Mouse (Mus musculus) layer of hippocampus, postnatal 36 days (tissue): ENCODE measurements around the gene Teddm1b. TPM values are rescaled to one million over a fixed set of nuclear protein-coding genes. Genes with fewer than 3 reads are reported as not detected.
"Not testable (repeated sequence)": the region's sequence is repeated elsewhere in the genome, so short reads cannot be mapped to it uniquely, and the experiment has no call there.

ENCODE experiments used
- DNase-seq, 2 experiments: peaks; one replicate each; pipeline ENCODE4 v3.0.0; 2022
- total RNA-seq, 2 experiments: library from RNA; stranded (reverse); gene quantifications; 2 replicates each; pipeline ENCODE4 v1.2.3; 2021

The Teddm1b gene
- under 1 TPM in 1 of 2 experiments, not detected in 1; 0.20 TPM for total RNA-seq

- DNase-seq, result no peak
These were observed at the start of gene Teddm1b for GRCm38 (mm10) chr1:153874045-153874444. Gene Teddm1b (plus strand): TSS chr1:153874345.

- no peak for DNase-seq
These were observed 43.4 kb upstream of the Teddm1b start for GRCm38 (mm10) chr1:153830746-153831145.

- DNase-seq, result no peak
These were observed 38.1 kb upstream of the Teddm1b start for GRCm38 (mm10) chr1:153836036-153836435.

GRCm38 (mm10) chr1:153842121-153842740 lies 31.9 kb upstream of the Teddm1b start:
- DNase-seq, result peak in 1 of 2 experiments; percentile 11

GRCm38 (mm10) chr1:153844042-153844441 lies 30.1 kb upstream of the Teddm1b start, which contains the start of gene Rgsl1:
Gene Rgsl1 (minus strand): TSS chr1:153844142.
- DNase-seq, result no peak

GRCm38 (mm10) chr1:153846420-153846819 lies 27.7 kb upstream of the Teddm1b start:
- DNase-seq, result no peak

- no peak for DNase-seq
These were observed 27.3 kb upstream of the Teddm1b start for GRCm38 (mm10) chr1:153846867-153847266.

- not testable (repeated sequence) for DNase-seq
These were observed 21.4 kb upstream of the Teddm1b start for GRCm38 (mm10) chr1:153852696-153853095.

- DNase-seq, result no peak
These were observed 18.2 kb upstream of the Teddm1b start for GRCm38 (mm10) chr1:153855946-153856345.

GRCm38 (mm10) chr1:153880391-153880790 lies 6.2 kb downstream of the Teddm1b start:
- DNase-seq, result not testable (repeated sequence)

- DNase-seq, result no peak
These were observed 12.0 kb downstream of the Teddm1b start for GRCm38 (mm10) chr1:153886024-153886633.

- no peak for DNase-seq
These were observed 16.0 kb downstream of the Teddm1b start for GRCm38 (mm10) chr1:153890121-153890520.

- no peak for DNase-seq
These were observed 17.3 kb downstream of the Teddm1b start, which contains the start of gene Teddm1a for GRCm38 (mm10) chr1:153891442-153891841. Gene Teddm1a (plus strand): TSS chr1:153891742.

GRCm38 (mm10) chr1:153893746-153894145 lies 19.6 kb downstream of the Teddm1b start:
- DNase-seq, result no peak

- DNase-seq, result no peak
These were observed 20.2 kb downstream of the Teddm1b start for GRCm38 (mm10) chr1:153894201-153894893.

GRCm38 (mm10) chr1:153894979-153895378 lies 20.8 kb downstream of the Teddm1b start:
- peak; percentile 74 to 76 for DNase-seq

GRCm38 (mm10) chr1:153897196-153897595 lies 23.1 kb downstream of the Teddm1b start:
- DNase-seq, result no peak

GRCm38 (mm10) chr1:153898989-153899730 lies 25.0 kb downstream of the Teddm1b start:
- DNase-seq, result no peak

- peak; percentile 94 for DNase-seq
These were observed 25.7 kb downstream of the Teddm1b start, which contains the start of the genes Glul and Teddm2 for GRCm38 (mm10) chr1:153899731-153900380. Gene Glul (plus strand): TSS chr1:153899944. Gene Teddm2 (minus strand): TSS chr1:153900228.

GRCm38 (mm10) chr1:153900381-153900780 lies 26.2 kb downstream of the Teddm1b start:
- DNase-seq, result no peak

- DNase-seq, result no peak
These were observed 26.9 kb downstream of the Teddm1b start for GRCm38 (mm10) chr1:153900860-153901730.
